Mouse (Mus musculus) lung, embryonic 16.5 days (tissue): ENCODE results near the gene Gpr84. TPM values are rescaled to one million over a fixed set of nuclear protein-coding genes. Genes with fewer than 3 reads are reported as not detected.

Experiments used
- ATAC-seq: fragments of 200-750 bp; cut with Nextera tagmentation; 2 replicates; pipeline ENCODE4 v1.8.0; 2017; ENCODE audit warnings: low read depth, mild to moderate bottlenecking, moderate library complexity
- H3K27ac ChIP-seq: fragments of 300-500 bp; sonication (generic); 2 replicates; pipeline ENCODE4 v1.5.1; 2014; ENCODE audit warnings: mild to moderate bottlenecking, control low read depth, low read length
- H3K27me3 ChIP-seq: fragments of 300-500 bp; sonication (generic); 2 replicates; pipeline ENCODE4 v1.6.1; 2014; ENCODE audit warnings: low read depth, low read length, mixed read lengths; ENCODE audit not compliant: control insufficient read depth, insufficient read depth
- H3K36me3 ChIP-seq: fragments of 300-500 bp; sonication (generic); 2 replicates; pipeline ENCODE4 v1.6.1; 2014; ENCODE audit warnings: low read length; ENCODE audit not compliant: control insufficient read depth, insufficient read depth
- H3K4me1 ChIP-seq: fragments of 300-500 bp; sonication (generic); replicated peaks from 2 replicates; pipeline ENCODE4 v1.6.1; 2014; ENCODE audit warnings: low read length, mixed read lengths; ENCODE audit not compliant: control insufficient read depth, insufficient read depth
- H3K4me2 ChIP-seq: fragments of 300-500 bp; sonication (generic); 2 replicates; pipeline ENCODE4 v1.6.1; 2014; ENCODE audit warnings: low read depth, low read length, control low read depth
- H3K4me3 ChIP-seq: fragments of 300-500 bp; sonication (generic); 2 replicates; pipeline ENCODE4 v1.5.1; 2014; ENCODE audit warnings: mild to moderate bottlenecking, low read length, control low read depth
- H3K9ac ChIP-seq: fragments of 300-500 bp; sonication (generic); 2 replicates; pipeline ENCODE4 v1.6.1; 2014; ENCODE audit warnings: low read length, control low read depth
- H3K9me3 ChIP-seq: fragments of 300-500 bp; sonication (generic); 2 replicates; pipeline ENCODE4 v1.6.1; 2016; ENCODE audit warnings: low read length; ENCODE audit not compliant: control insufficient read depth
- WGBS: fragments of 180-500 bp; shearing (Covaris S2); extraction: QIAGEN DNeasy Blood & Tissue Kit; methylation state at CpG from one replicate; pipeline ENCODE4 v1.1.7; 2014; 5-methylcytosine and 5-hydroxymethylcytosine counted together
- microRNA counts: library from miRNA; unstranded; fragments of <30 nt; microRNA quantifications from one replicate; lab custom pipeline; 2016
- microRNA-seq: library from miRNA; unstranded; fragments of <30 nt; microRNA quantifications from one replicate; pipeline ENCODE4, GENCODE M21; 2016
- polyA plus RNA-seq: library from polyadenylated mRNA; unstranded; fragments of >200 nt; fragmentation: Nextera tagmentation; extraction: Ambion mirVana; gene quantifications from 2 replicates; pipeline ENCODE4 v1.2.1, GENCODE M21; 2015

Gpr84 gene
- polyA plus RNA-seq, 1 experiment from 2014 or later: 0.44 TPM

GRCm38 (mm10) chr15:103272419-103273279 is 37.8 kb downstream of the Gpr84 start, which contains the start of gene Copz1:
Gene Copz1, plus strand, starts transcription at chr15:103272714.
- under 1% methylated on average over 38 of the region's 38 CpGs for WGBS

GRCm38 (mm10) chr15:103268903-103269302 is 41.5 kb downstream of the Gpr84 start:
- Histone ChIP-seq H3K4me3 (no peak overlapping the region), H3K36me3 (no peaks in the 10 kb centered on the region), H3K27me3 (no peaks in the 10 kb centered on the region; the same call in 1 of the 2 replicates), H3K27ac (no peak overlapping the region), H3K4me1 (peaks cover 5% of the 10 kb centered on the region), H3K9me3 (no peaks in the 10 kb centered on the region), H3K4me2 (no peak overlapping the region), H3K9ac (no peak overlapping the region)
- 78% methylated on average over 4 of the region's 4 CpGs for WGBS
- no peak for ATAC-seq

More at GRCm38 (mm10) chr15:103272419-103273279, 37.8 kb downstream of the Gpr84 start, which contains the start of gene Copz1:
- Histone ChIP-seq H3K36me3 (no peaks in the 10 kb centered on the region), H3K4me2 (peak within 1 kb of the TSS; percentile 80), H3K9me3 (no peaks in the 10 kb centered on the region), H3K27ac (no peak within 1 kb of the TSS; the same call in 1 of the 2 replicates), H3K27me3 (no peaks in the 10 kb centered on the region; the same call in 1 of the 2 replicates), H3K4me3 (peak within 1 kb of the TSS; percentile 98), H3K9ac (peak within 1 kb of the TSS; percentile 90), H3K4me1 (peaks cover 6% of the 10 kb centered on the region)
- peak; percentile 99 for ATAC-seq

- Histone ChIP-seq H3K9me3 (no peaks in the 10 kb centered on the region), H3K4me1 (no peaks in the 10 kb centered on the region), H3K4me3 (no peak overlapping the region), H3K36me3 (no peaks in the 10 kb centered on the region), H3K27ac (no peak overlapping the region), H3K9ac (no peak overlapping the region), H3K4me2 (no peak overlapping the region), H3K27me3 (no peaks in the 10 kb centered on the region; the same call in 1 of the 2 replicates)
- 79% methylated on average over 2 of the region's 2 CpGs for WGBS
- ATAC-seq: no peak
Measured at GRCm38 (mm10) chr15:103264794-103265193, 45.6 kb downstream of the Gpr84 start.

GRCm38 (mm10) chr15:103259989-103260388 is 50.4 kb downstream of the Gpr84 start:
- 19% methylated on average over 1 of the region's 1 CpGs for WGBS

GRCm38 (mm10) chr15:103259162-103259561 is 51.2 kb downstream of the Gpr84 start:
- peaks cover 15% of the 10 kb centered on the region for H3K4me1 ChIP-seq
- H3K9me3 ChIP-seq: no peaks in the 10 kb centered on the region
- no peak overlapping the region for H3K27ac ChIP-seq
- no peak for ATAC-seq
- no peak overlapping the region for H3K4me2 ChIP-seq
- H3K27me3 ChIP-seq: peaks cover 3% of the 10 kb centered on the region; the same call in 1 of the 2 replicates
- H3K36me3 ChIP-seq: no peaks in the 10 kb centered on the region
- no peak overlapping the region for H3K9ac ChIP-seq
- WGBS: 83% methylated on average over 5 of the region's 5 CpGs
- no peak overlapping the region for H3K4me3 ChIP-seq

More at GRCm38 (mm10) chr15:103259989-103260388, 50.4 kb downstream of the Gpr84 start:
- Histone ChIP-seq H3K9me3 (no peaks in the 10 kb centered on the region), H3K4me2 (no peak overlapping the region), H3K27me3 (no peaks in the 10 kb centered on the region), H3K9ac (no peak overlapping the region), H3K4me1 (peaks cover 10% of the 10 kb centered on the region), H3K4me3 (no peak overlapping the region), H3K27ac (no peak overlapping the region), H3K36me3 (no peaks in the 10 kb centered on the region)
- ATAC-seq: no peak

MicroRNAs encoded within 50 kb of the gene (microRNA counts, 519-probe panel; counts per million panel counts)
- microRNA mmu-miR-148b (lab: Ali Mortazavi, UCI): 3,646 counts per million, percentile 73 among the panel's probes with 10 or more counts

Small RNAs within 50 kb of the gene (microRNA-seq; reads per million reads assigned to microRNA genes)
- gene Mir148b: 197 reads per million, percentile 57 among the genes with 10 or more reads in this experiment
- gene Mir6963: not detected

Other genes starting within 250 kb of the Gpr84 start
- 17.4 and 20.7 TPM in 2 replicates for gene Smug1, start 143.5 kb downstream of the Gpr84 start, polyA plus RNA-seq
- 99.2 and 102 TPM in 2 replicates for gene Cbx5, start 70.8 kb downstream of the Gpr84 start, polyA plus RNA-seq
- 728 and 785 TPM in 2 replicates for gene Hnrnpa1, start 70.2 kb downstream of the Gpr84 start, polyA plus RNA-seq
- 4.3 and 6.9 TPM in 2 replicates for gene Nfe2, start 52.2 kb downstream of the Gpr84 start, polyA plus RNA-seq
- gene Copz1, start 37.9 kb downstream of the Gpr84 start, polyA plus RNA-seq: 282 and 290 TPM in 2 replicates
- gene Zfp385a, start 29.5 kb upstream of the Gpr84 start, polyA plus RNA-seq: 7.6 and 8.6 TPM in 2 replicates
- gene Itga5, start 56.2 kb upstream of the Gpr84 start, polyA plus RNA-seq: 38.8 and 42.3 TPM in 2 replicates
- 0.64 TPM in 1 of 2 replicates, not detected in the other for gene Gtsf1, start 119.9 kb upstream of the Gpr84 start, polyA plus RNA-seq
- not detected in 2 replicates for gene Gtsf2, start 137.9 kb upstream of the Gpr84 start, polyA plus RNA-seq
- gene Nckap1l, start 143.2 kb upstream of the Gpr84 start, polyA plus RNA-seq: 3.3 and 4.2 TPM in 2 replicates
- 2.3 and 2.8 TPM in 2 replicates for gene Pde1b, start 192.4 kb upstream of the Gpr84 start, polyA plus RNA-seq
- gene Ppp1r1a, start 227.4 kb upstream of the Gpr84 start, polyA plus RNA-seq: 6.9 and 8.2 TPM in 2 replicates